Mouse (Mus musculus) embryonic fibroblast, embryonic 13.5 days (primary cell): ENCODE data around the gene Plekhm2.

Experiments used
- CTCF ChIP-seq: IDR thresholded peaks from 2 replicates; pipeline ENCODE4 v1.5.1; 2011; ENCODE audit warnings: mild to moderate bottlenecking, control low read depth, low read length, moderate library complexity, borderline replicate concordance; ENCODE audit not compliant: insufficient read depth
- POLR2A ChIP-seq: IDR thresholded peaks from 2 replicates; pipeline ENCODE4 v1.6.1; 2011; ENCODE audit warnings: low read depth, mild to moderate bottlenecking, control low read depth, low read length, moderate library complexity

DNA sequence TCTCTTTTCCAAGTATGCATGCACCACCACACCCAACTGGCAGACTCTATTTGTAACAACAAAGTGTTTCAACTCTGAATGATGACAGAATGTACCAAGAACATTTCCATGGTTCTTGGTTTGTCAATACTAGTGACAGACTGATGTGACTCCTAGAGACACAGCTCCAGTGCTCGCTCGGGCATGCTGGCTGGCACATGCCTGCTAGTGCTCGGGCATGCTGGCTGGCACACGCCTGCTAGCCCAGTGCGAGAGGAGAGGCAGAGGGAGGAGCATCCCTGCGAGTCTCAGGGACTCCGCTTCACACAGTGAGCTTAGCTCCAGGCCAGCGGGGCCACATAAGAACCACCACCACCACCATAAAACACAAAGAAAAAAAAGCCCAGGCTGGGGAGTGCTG lies 30.0 kb upstream of the Plekhm2 start:
- TF ChIP-seq CTCF = no peak
- TF ChIP-seq POLR2A = no peak
